Mouse (Mus musculus) kidney, adult 2 months (tissue): ENCODE results near the gene Cib2.

ENCODE experiments used
- CTCF ChIP-seq: fragments of 200-500 bp; conservative IDR thresholded peaks from 2 replicates; pipeline ENCODE4 v1.5.1; 2011; ENCODE audit warnings: low read depth, mild to moderate bottlenecking, control low read depth, low read length, moderate library complexity, mixed read lengths; ENCODE audit not compliant: insufficient read depth, insufficient read length
- POLR2A ChIP-seq: fragments of 200-500 bp; IDR thresholded peaks from one replicate; pipeline ENCODE4 v1.6.1; 2011; ENCODE audit warnings: low read depth, low read length, control low read depth

DNA sequence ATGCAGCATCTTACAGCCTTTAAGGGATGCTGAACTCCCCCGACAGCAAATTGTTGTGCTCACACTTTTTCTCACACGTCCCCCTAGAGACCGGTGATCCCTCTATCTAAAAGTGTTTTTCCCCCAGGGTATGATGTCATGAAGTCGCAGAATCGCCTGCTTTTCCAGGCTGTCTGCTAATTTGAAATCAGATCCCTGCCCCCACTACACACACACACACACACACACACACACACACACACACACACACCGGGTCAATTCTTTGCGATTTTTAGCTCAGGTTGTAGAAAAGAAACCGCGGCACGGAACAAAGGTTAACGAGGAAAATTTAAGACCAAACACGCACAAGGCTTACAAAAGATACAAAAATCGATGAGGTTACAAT is 57.9 kb downstream of the Cib2 start:
- no peak for TF ChIP-seq CTCF
- no peak for TF ChIP-seq POLR2A
